Comparison of ENCODE assay signal across 11 mouse cellular contexts in the genomic region with DNA sequence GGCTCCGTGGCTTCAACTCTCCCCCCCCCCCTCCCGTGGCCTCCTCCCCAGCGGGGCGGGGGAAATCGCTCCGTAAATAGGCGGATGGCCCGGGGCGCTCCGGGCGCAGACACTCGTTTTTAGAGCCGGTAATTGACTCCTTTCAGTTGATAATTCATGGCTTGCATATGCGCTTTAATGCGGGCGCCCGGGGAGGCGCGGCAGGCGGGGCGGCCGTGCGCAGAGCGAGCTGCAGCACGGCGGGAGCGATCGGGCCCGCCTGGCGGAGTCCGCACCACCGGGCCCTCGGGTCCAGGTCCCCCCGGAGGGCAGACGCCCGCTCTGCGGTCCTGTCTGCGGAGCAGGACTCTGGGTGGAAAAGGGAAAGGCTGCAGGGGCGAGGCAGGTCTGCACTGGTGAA. TPM values are rescaled to one million over a fixed set of nuclear protein-coding genes. Genes with fewer than 3 reads are reported as not detected.
DNase-seq lines count a peak whose midpoint lies in the region; ATAC-seq and TF ChIP-seq lines count a peak whose summit lies in the region.
"Had no signal": no experiment of that assay in that cellular context is flagged by ENCODE, and none has a peak within 500 bp of the region (broad histone marks: within the 10 kb centered on the region; RNA-seq: fewer than 3 reads in every experiment).

No protein-coding gene starts in this region.

- peaks cover 10% of the 10 kb centered on the region for H3K4me1 ChIP-seq in heart, embryonic 12.5 days (replicated peaks)
- no peaks in the 10 kb centered on the region for H3K4me1 ChIP-seq in forebrain, postnatal 0 days (ENCODE audit: insufficient read depth)
- H3K4me1 ChIP-seq in midbrain, embryonic 10.5 days: peaks cover 67% of the 10 kb centered on the region

- WGBS in heart, embryonic 12.5 days: 1% methylated on average over 39 of the region's 39 CpGs
- WGBS in forebrain, postnatal 0 days: under 1% methylated on average over 32 of the region's 39 CpGs
- WGBS in midbrain, embryonic 10.5 days: under 1% methylated on average over 39 of the region's 39 CpGs

- ATAC-seq in heart, embryonic 12.5 days (ENCODE audit: insufficient number of reproducible peaks, low FRiP score): no peak
- ATAC-seq in forebrain, postnatal 0 days: peak; percentile 17; the same call in 1 of the 2 replicates
- no peak for ATAC-seq in monocyte, adult 5-6 weeks (replicated peaks; ENCODE audit: insufficient number of reproducible peaks, low FRiP score, low TSS enrichment, poor library complexity, severe bottlenecking)

- no peak for DNase-seq in heart, postnatal 10 days
- peak; percentile 65 for DNase-seq in ES-CJ7 (ENCODE audit: low read depth, low spot score)
- DNase-seq in forebrain, postnatal 0 days: peak; percentile 37
- DNase-seq in midbrain, embryonic 10.5 days (ENCODE audit: low spot score): peak; percentile 50
- no peak for DNase-seq in natural killer cell, adult 2 months (ENCODE audit: low spot score in 2 of 2)
- no peak for DNase-seq in kidney, adult 11 months
- DNase-seq: cerebellum, adult 18-20 months; kidney, adult 9 months had no signal

- no peak for TF ChIP-seq CTCF in forebrain, postnatal 0 days (IDR thresholded peaks at IDR 0.05; ENCODE audit: low read depth)

- H3K4me2 ChIP-seq in heart, embryonic 12.5 days: peak overlapping the region; percentile 57
- H3K4me2 ChIP-seq in forebrain, postnatal 0 days (ENCODE audit: low read depth): peak overlapping the region; percentile 63

- H3K36me3 ChIP-seq in heart, embryonic 12.5 days: no peaks in the 10 kb centered on the region
- H3K36me3 ChIP-seq in forebrain, postnatal 0 days (ENCODE audit: insufficient read depth): no peaks in the 10 kb centered on the region
- no peaks in the 10 kb centered on the region for H3K36me3 ChIP-seq in midbrain, embryonic 10.5 days

- H3K27me3 ChIP-seq in heart, embryonic 12.5 days (replicated peaks): peaks cover 81% of the 10 kb centered on the region
- H3K27me3 ChIP-seq in forebrain, postnatal 0 days (ENCODE audit: insufficient read depth, low read length): peaks cover 67% of the 10 kb centered on the region
- peaks cover 97% of the 10 kb centered on the region for H3K27me3 ChIP-seq in midbrain, embryonic 10.5 days (ENCODE audit: low read depth, poor library complexity, severe bottlenecking)

- H3K9me3 ChIP-seq in heart, embryonic 12.5 days (replicated peaks): no peaks in the 10 kb centered on the region
- no peaks in the 10 kb centered on the region for H3K9me3 ChIP-seq in forebrain, postnatal 0 days (ENCODE audit: low read length)
- H3K9me3 ChIP-seq in midbrain, embryonic 10.5 days (replicated peaks): no peaks in the 10 kb centered on the region

- intact Hi-C loops in heart, postnatal 10 days (cut with DNase I): no loop called here

- H3K9ac ChIP-seq in heart, embryonic 12.5 days: 0 out of 2 replicates have a peak overlapping the region, but pooled peaks have one; percentile 6
- H3K9ac ChIP-seq in forebrain, postnatal 0 days: peak overlapping the region; percentile 42

- peak overlapping the region; percentile 32 for H3K4me3 ChIP-seq in heart, embryonic 12.5 days
- peak overlapping the region; percentile 38 for H3K4me3 ChIP-seq in forebrain, postnatal 0 days (ENCODE audit: low read depth, low read length)
- peak overlapping the region; percentile 48 for H3K4me3 ChIP-seq in midbrain, embryonic 10.5 days

- H3K27ac ChIP-seq in heart, embryonic 12.5 days (ENCODE audit: poor library complexity, severe bottlenecking): no peak overlapping the region
- H3K27ac ChIP-seq in forebrain, postnatal 0 days (ENCODE audit: low read depth, low read length): no peak overlapping the region
- peak overlapping the region; percentile 64 for H3K27ac ChIP-seq in midbrain, embryonic 10.5 days (replicated peaks)

RNA-seq across cellular contexts. Expression of a gene that starts 38.3 kb away (rescaled TPM):
- polyA plus RNA-seq in heart, embryonic 12.5 days (2016; fragmentation: Nextera tagmentation; extraction: Ambion mirVana): 1.3 and 1.5 TPM in 2 replicates
- total RNA-seq in heart, postnatal 10 days (2021): under 1 TPM; 0.60 to 0.94 TPM
- total RNA-seq in forebrain, postnatal 0 days (2014; rRNA removed): 28.8 and 42.7 TPM in 2 replicates
- 22.0 and 25.4 TPM in 2 replicates for polyA plus RNA-seq in forebrain, postnatal 0 days (2015; fragmentation: Nextera tagmentation; extraction: Ambion mirVana)
- polyA plus RNA-seq in midbrain, embryonic 10.5 days (2016; fragmentation: Nextera tagmentation; extraction: Ambion mirVana): 1.4 and 2.7 TPM in 2 replicates
- total RNA-seq in monocyte, adult 5-6 weeks (2017): 5.3 to 9.1 TPM (median 6.8 TPM) in 3 replicates

RNA-seq across cellular contexts. Expression of a gene that starts 39.7 kb away (rescaled TPM):
- 0.04 TPM in 1 of 2 replicates, not detected in the other for polyA plus RNA-seq in heart, embryonic 12.5 days (2016; fragmentation: Nextera tagmentation; extraction: Ambion mirVana)
- not detected for total RNA-seq in heart, postnatal 10 days (2021)
- 0.15 TPM in 1 of 2 replicates, not detected in the other for total RNA-seq in forebrain, postnatal 0 days (2014; rRNA removed)
- polyA plus RNA-seq in forebrain, postnatal 0 days (2015; fragmentation: Nextera tagmentation; extraction: Ambion mirVana): 0.18 and 0.23 TPM in 2 replicates
- 38.5 and 39.4 TPM in 2 replicates for polyA plus RNA-seq in midbrain, embryonic 10.5 days (2016; fragmentation: Nextera tagmentation; extraction: Ambion mirVana)
- not detected in 3 replicates for total RNA-seq in monocyte, adult 5-6 weeks (2017)
- total RNA-seq: CH12.LX had no signal

Comparison
In these comparisons a context has a peak if more than half of its experiments do, and no peak if none do; other contexts are left out.
1. DNase-seq: peak in ES-CJ7 (single experiment), forebrain, postnatal 0 days (single experiment) and midbrain, embryonic 10.5 days (single experiment); none in heart, postnatal 10 days (0 of 2), natural killer cell, adult 2 months (0 of 2) and kidney, adult 11 months (single experiment).
2. Peak in every context shown above with its lines, with median percentiles within 50 percentile points of each other: H3K4me3 ChIP-seq.